Mouse (Mus musculus): ENCODE results near the gene Mboat1. TPM values are rescaled to one million over a fixed set of nuclear protein-coding genes. Genes with fewer than 3 reads are reported as not detected.

Gene Mboat1
- polyA plus RNA-seq, 1 experiment = 7.3 TPM

DNA sequence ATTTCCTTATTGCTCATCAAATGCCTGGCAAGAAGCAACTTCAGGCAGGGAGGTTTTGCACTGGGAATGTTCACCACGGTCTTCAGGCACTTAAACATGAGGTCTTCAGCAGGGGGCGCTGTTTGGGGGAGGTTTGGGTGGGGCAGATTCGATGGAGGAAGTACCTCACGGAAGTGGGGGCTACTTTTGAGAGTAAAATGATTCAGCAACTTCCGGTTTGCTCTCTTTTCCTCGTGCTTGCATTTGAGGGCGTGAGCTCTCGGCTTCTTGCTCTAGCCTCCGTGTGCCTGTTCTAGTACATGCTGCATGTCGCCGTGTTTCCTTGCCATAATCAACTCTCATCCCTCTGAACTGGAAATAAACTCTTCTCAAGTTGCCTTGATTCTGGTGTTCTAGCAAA lies 129.7 kb downstream of the Mboat1 start:
- TF ChIP-seq CTCF (IDR thresholded peaks at IDR 0.05; ENCODE audit: borderline replicate concordance, insufficient read depth, low read depth, low read length) (no peak), POLR2A (IDR thresholded peaks at IDR 0.05; ENCODE audit: borderline replicate concordance, insufficient read depth, low read length) (no peak)
- Histone ChIP-seq H3K4me3 (replicated peaks; ENCODE audit: insufficient read depth, low read depth, low read length) (no peak overlapping the region), H3K4me1 (ENCODE audit: control insufficient read depth, insufficient read depth, low read length) (no peaks in the 10 kb centered on the region), H3K27me3 (ENCODE audit: control insufficient read depth, insufficient read depth, low read length) (no peaks in the 10 kb centered on the region), H3K27ac (ENCODE audit: insufficient read depth, low read length) (no peak overlapping the region)
- no peak for DNase-seq
- 87% methylated on average over 11 of the region's 11 CpGs for WGBS

DNA sequence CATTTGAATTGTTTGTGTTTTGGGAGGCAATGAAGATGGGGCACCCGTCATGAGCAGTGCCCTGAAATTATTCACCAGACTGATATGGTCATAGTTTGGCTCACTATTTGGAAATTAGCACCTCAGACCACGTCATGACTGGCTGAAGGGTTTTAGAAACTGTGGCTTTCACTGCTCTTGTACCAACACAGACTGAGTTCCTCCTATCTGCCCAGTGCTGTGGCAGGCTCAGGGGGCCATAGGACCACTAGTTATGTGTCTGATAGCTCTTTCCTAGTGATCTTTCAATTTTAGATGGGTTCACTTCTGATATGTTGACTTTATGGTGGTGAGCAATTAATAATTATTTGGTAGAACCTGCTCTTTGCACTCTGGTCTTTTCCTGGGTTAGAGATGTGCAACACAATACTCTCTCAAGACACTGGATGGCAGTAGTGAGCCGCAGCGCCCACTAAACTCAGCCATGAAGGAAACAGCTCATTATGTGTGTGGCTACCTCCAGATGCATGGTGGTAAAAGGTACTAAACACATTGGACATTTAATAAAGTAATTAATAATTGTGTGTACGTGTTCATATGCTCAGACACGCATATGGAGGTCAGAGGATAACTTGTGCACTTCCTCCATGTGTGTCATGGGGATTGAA lies 135.9 kb downstream of the Mboat1 start:
- Histone ChIP-seq H3K4me1 (ENCODE audit: control insufficient read depth, insufficient read depth, low read length) (no peaks in the 10 kb centered on the region), H3K4me3 (replicated peaks; ENCODE audit: insufficient read depth, low read depth, low read length) (no peak overlapping the region), H3K27me3 (ENCODE audit: control insufficient read depth, insufficient read depth, low read length) (no peaks in the 10 kb centered on the region), H3K27ac (ENCODE audit: insufficient read depth, low read length) (no peak overlapping the region)
- TF ChIP-seq CTCF (IDR thresholded peaks at IDR 0.05; ENCODE audit: borderline replicate concordance, insufficient read depth, low read depth, low read length) = peak; percentile 56
- no peak for TF ChIP-seq POLR2A (IDR thresholded peaks at IDR 0.05; ENCODE audit: borderline replicate concordance, insufficient read depth, low read length)
- WGBS = 23% methylated on average over 6 of the region's 6 CpGs
- no peak for DNase-seq

Other genes starting within 250 kb of the Mboat1 start
- gene E2f3, start 150.4 kb upstream of the Mboat1 start, polyA plus RNA-seq (2012; rRNA removed) = 10.0 and 10.9 TPM in 2 replicates
- 0.36 and 0.46 TPM in 2 replicates for gene Agtr1a, start 200.0 kb downstream of the Mboat1 start, polyA plus RNA-seq (2012; rRNA removed)

Data from cerebellum, adult 2 months (tissue).